20 mouse cellular contexts compared by ENCODE assay signal in genomic region chr3:139887265-139887664, GRCm38 (mm10).
A peak's percentile ranks its signal among the peaks of the same experiment; 100 is the strongest.
DNase-seq lines count a peak whose midpoint lies in the region; ATAC-seq and TF ChIP-seq lines count a peak whose summit lies in the region.
"Had no signal": no experiment of that assay in that cellular context is flagged by ENCODE, and none has a peak within 500 bp of the region (broad histone marks: within the 10 kb centered on the region; RNA-seq: fewer than 3 reads in every experiment).

No protein-coding gene starts in this region.

- no peak overlapping the region for H3K4me2 ChIP-seq in hindbrain, embryonic 15.5 days
- H3K4me2 ChIP-seq in hindbrain, embryonic 13.5 days = no peak overlapping the region
- H3K4me2 ChIP-seq in forebrain, embryonic 14.5 days (ENCODE audit: low read length) = no peak overlapping the region

- H3K4me1 ChIP-seq in cerebellum, adult 2 months (ENCODE audit: control insufficient read depth, insufficient read depth, low read length) = peaks cover 3% of the 10 kb centered on the region; the same call in 1 of the 2 replicates
- H3K4me1 ChIP-seq in hindbrain, embryonic 15.5 days (replicated peaks) = peaks cover 11% of the 10 kb centered on the region
- H3K4me1 ChIP-seq in hindbrain, embryonic 13.5 days (replicated peaks) = peaks cover 11% of the 10 kb centered on the region; the same call in 1 of the 2 replicates
- H3K4me1 ChIP-seq in forebrain, embryonic 14.5 days (ENCODE audit: control insufficient read depth, insufficient read depth, low read length) = peaks cover 7% of the 10 kb centered on the region; the same call in 1 of the 2 replicates
- H3K4me1 ChIP-seq: limb, embryonic 10.5 days had no signal

- no peak for TF ChIP-seq CTCF in cerebellum, adult 2 months (IDR thresholded peaks at IDR 0.05; ENCODE audit: borderline replicate concordance, insufficient read depth, low read depth, low read length)

- TF ChIP-seq POLR2A in cerebellum, adult 2 months (IDR thresholded peaks at IDR 0.05; ENCODE audit: borderline replicate concordance, insufficient read depth, low read length) = no peak

- peak; percentile 60 to 62 for DNase-seq in cerebellum, postnatal 14 days
- DNase-seq in cerebellum, adult 2 months = no peak
- DNase-seq in forebrain, embryonic 14.5 days (ENCODE audit: low spot score) = peak; percentile 68
- DNase-seq in gastrocnemius, adult 18-20 months (ENCODE audit: low spot score) = no peak
- DNase-seq in urinary bladder, adult 2 months (ENCODE audit: low spot score) = no peak
- DNase-seq: adrenal gland, postnatal 25 days; heart, postnatal 36 days; kidney, postnatal 36 days; liver, postnatal 0 days; lung, postnatal 10 days; spleen, adult 18-20 months; thymus, postnatal 36 days had no signal

- H3K27ac ChIP-seq in cerebellum, adult 2 months (ENCODE audit: insufficient read depth, low read length) = no peak overlapping the region
- H3K27ac ChIP-seq in hindbrain, embryonic 15.5 days (replicated peaks) = peak overlapping the region; percentile 64; the same call in 1 of the 2 replicates
- no peak overlapping the region for H3K27ac ChIP-seq in hindbrain, embryonic 13.5 days
- peak overlapping the region; percentile 15; the same call in 1 of the 2 replicates for H3K27ac ChIP-seq in forebrain, embryonic 14.5 days (ENCODE audit: low read depth, low read length)
- H3K27ac ChIP-seq: limb, embryonic 10.5 days had no signal

- no peaks in the 10 kb centered on the region for H3K27me3 ChIP-seq in cerebellum, adult 2 months (ENCODE audit: control insufficient read depth, insufficient read depth, low read length)
- no peaks in the 10 kb centered on the region for H3K27me3 ChIP-seq in hindbrain, embryonic 15.5 days
- no peaks in the 10 kb centered on the region for H3K27me3 ChIP-seq in hindbrain, embryonic 13.5 days
- no peaks in the 10 kb centered on the region for H3K27me3 ChIP-seq in forebrain, embryonic 14.5 days (replicated peaks; ENCODE audit: control insufficient read depth, insufficient read depth, low read length)
- H3K27me3 ChIP-seq: megakaryocyte, embryonic 14.5 days had no signal

- WGBS in cerebellum, adult 2 months = 54% methylated on average over 5 of the region's 5 CpGs
- WGBS in hindbrain, embryonic 15.5 days = 53% methylated on average over 5 of the region's 5 CpGs
- WGBS in hindbrain, embryonic 13.5 days = 70% methylated on average over 5 of the region's 5 CpGs
- 58% methylated on average over 5 of the region's 5 CpGs for WGBS in forebrain, embryonic 14.5 days

- peak; percentile 52; the same call in 1 of the 2 replicates for ATAC-seq in hindbrain, embryonic 15.5 days (ENCODE audit: low FRiP score, low read depth)
- ATAC-seq in hindbrain, embryonic 13.5 days (ENCODE audit: low FRiP score) = no peak
- peak; percentile 13 for ATAC-seq in forebrain, embryonic 14.5 days
- peak; percentile 32 for ATAC-seq in megakaryocyte progenitor cell, adult 5-6 weeks (replicated peaks; ENCODE audit: poor library complexity)
- ATAC-seq: intestine, embryonic 16.5 days; liver, postnatal 0 days had no signal

- no peak overlapping the region for H3K9ac ChIP-seq in hindbrain, embryonic 15.5 days
- H3K9ac ChIP-seq in hindbrain, embryonic 13.5 days = no peak overlapping the region
- H3K9ac ChIP-seq in forebrain, embryonic 14.5 days (ENCODE audit: low read length) = no peak overlapping the region
- H3K9ac ChIP-seq: liver, postnatal 0 days; neural tube, embryonic 13.5 days had no signal

- H3K4me3 ChIP-seq in cerebellum, adult 2 months (replicated peaks; ENCODE audit: insufficient read depth, low read depth, low read length) = no peak overlapping the region
- H3K4me3 ChIP-seq in hindbrain, embryonic 15.5 days = no peak overlapping the region
- no peak overlapping the region for H3K4me3 ChIP-seq in hindbrain, embryonic 13.5 days
- H3K4me3 ChIP-seq in forebrain, embryonic 14.5 days (ENCODE audit: low read depth, low read length) = no peak overlapping the region
- H3K4me3 ChIP-seq: limb, embryonic 10.5 days; megakaryocyte, embryonic 14.5 days; neural tube, embryonic 13.5 days had no signal

- no peaks in the 10 kb centered on the region for H3K36me3 ChIP-seq in hindbrain, embryonic 15.5 days
- no peaks in the 10 kb centered on the region for H3K36me3 ChIP-seq in hindbrain, embryonic 13.5 days
- no peaks in the 10 kb centered on the region for H3K36me3 ChIP-seq in forebrain, embryonic 14.5 days (ENCODE audit: control insufficient read depth, insufficient read depth, low read length)
- H3K36me3 ChIP-seq: G1E; limb, embryonic 10.5 days; neural tube, embryonic 13.5 days had no signal

- no peaks in the 10 kb centered on the region for H3K9me3 ChIP-seq in hindbrain, embryonic 15.5 days
- no peaks in the 10 kb centered on the region for H3K9me3 ChIP-seq in hindbrain, embryonic 13.5 days
- no peaks in the 10 kb centered on the region for H3K9me3 ChIP-seq in forebrain, embryonic 14.5 days (replicated peaks; ENCODE audit: control insufficient read depth, low read length)
- H3K9me3 ChIP-seq: G1E; limb, embryonic 10.5 days; megakaryocyte, embryonic 14.5 days; neural tube, embryonic 13.5 days had no signal

Comparison
In these comparisons a context has a peak if more than half of its experiments do, and no peak if none do; other contexts are left out.
1. DNase-seq: peak in cerebellum, postnatal 14 days (2 of 2) and forebrain, embryonic 14.5 days (single experiment); none in cerebellum, adult 2 months (0 of 2), gastrocnemius, adult 18-20 months (single experiment) and urinary bladder, adult 2 months (single experiment).
2. H3K27ac ChIP-seq: peak in hindbrain, embryonic 15.5 days (single experiment) and forebrain, embryonic 14.5 days (single experiment); none in cerebellum, adult 2 months (single experiment) and hindbrain, embryonic 13.5 days (single experiment).